Comparison of ENCODE assay signal across 13 mouse cellular contexts in genomic region chr12:29790051-29790386, GRCm38 (mm10).
DNase-seq lines count a peak whose midpoint lies in the region; ATAC-seq and TF ChIP-seq lines count a peak whose summit lies in the region.
"Had no signal": no experiment of that assay in that cellular context is flagged by ENCODE, and none has a peak within 500 bp of the region (broad histone marks: within the 10 kb centered on the region; RNA-seq: fewer than 3 reads in every experiment).

No protein-coding gene starts in this region.

- WGBS in neural tube, embryonic 11.5 days: 35% methylated on average over 4 of the region's 4 CpGs
- 37% methylated on average over 4 of the region's 4 CpGs for WGBS in hindbrain, embryonic 12.5 days
- WGBS in midbrain, embryonic 15.5 days: 6% methylated on average over 4 of the region's 4 CpGs
- WGBS in liver, postnatal 0 days (ENCODE audit: insufficient replicate concordance): 49% methylated on average over 4 of the region's 4 CpGs

- H3K36me3 ChIP-seq in neural tube, embryonic 11.5 days (ENCODE audit: control insufficient read depth, insufficient read depth, low read length): no peaks in the 10 kb centered on the region
- H3K36me3 ChIP-seq in hindbrain, embryonic 12.5 days: no peaks in the 10 kb centered on the region
- H3K36me3 ChIP-seq in midbrain, embryonic 15.5 days (replicated peaks): no peaks in the 10 kb centered on the region
- no peaks in the 10 kb centered on the region for H3K36me3 ChIP-seq in liver, postnatal 0 days (replicated peaks; ENCODE audit: insufficient read depth, low read length)
- H3K36me3 ChIP-seq: heart, embryonic 15.5 days; limb, embryonic 15.5 days had no signal

- H3K27ac ChIP-seq in neural tube, embryonic 11.5 days (ENCODE audit: low read depth, low read length): 0 out of 2 replicates have a peak overlapping the region, but pooled peaks have one; percentile 64
- peak overlapping the region; percentile 89 for H3K27ac ChIP-seq in hindbrain, embryonic 12.5 days
- H3K27ac ChIP-seq in midbrain, embryonic 15.5 days: peak overlapping the region; percentile 90
- H3K27ac ChIP-seq in liver, postnatal 0 days (ENCODE audit: low read depth): no peak overlapping the region
- H3K27ac ChIP-seq: heart, embryonic 15.5 days; limb, embryonic 15.5 days had no signal

- no peak for TF ChIP-seq EP300 in liver, postnatal 0 days (IDR thresholded peaks at IDR 0.05; ENCODE audit: low read depth)

- H3K9me3 ChIP-seq in neural tube, embryonic 11.5 days (ENCODE audit: control insufficient read depth, low read length): no peaks in the 10 kb centered on the region
- no peaks in the 10 kb centered on the region for H3K9me3 ChIP-seq in hindbrain, embryonic 12.5 days (replicated peaks)
- no peaks in the 10 kb centered on the region for H3K9me3 ChIP-seq in midbrain, embryonic 15.5 days
- no peaks in the 10 kb centered on the region for H3K9me3 ChIP-seq in liver, postnatal 0 days (ENCODE audit: low read length)
- H3K9me3 ChIP-seq: heart, embryonic 15.5 days; limb, embryonic 15.5 days had no signal

- no peak overlapping the region for H3K9ac ChIP-seq in neural tube, embryonic 11.5 days (ENCODE audit: low read length)
- H3K9ac ChIP-seq in hindbrain, embryonic 12.5 days: no peak overlapping the region
- H3K9ac ChIP-seq in midbrain, embryonic 15.5 days: no peak overlapping the region
- no peak overlapping the region for H3K9ac ChIP-seq in liver, postnatal 0 days (replicated peaks)
- H3K9ac ChIP-seq: heart, embryonic 15.5 days; limb, embryonic 15.5 days had no signal

- DNase-seq in neural tube, embryonic 11.5 days (ENCODE audit: low spot score): no peak
- DNase-seq in neural tube, embryonic 10.5 days (ENCODE audit: extremely low spot score, low spot score): no peak
- DNase-seq in liver, postnatal 0 days: no peak
- DNase-seq in heart, adult 18-20 months: no peak
- no peak for DNase-seq in thymus, postnatal 0 days (ENCODE audit: low spot score)
- DNase-seq: lung, adult 18-20 months; lung, postnatal 36 days had no signal

- no peak for TF ChIP-seq CTCF in liver, postnatal 0 days (IDR thresholded peaks at IDR 0.05; ENCODE audit: low read depth)

- 0 out of 2 replicates have a peak, but pooled peaks cover 2% of the 10 kb centered on the region for H3K4me1 ChIP-seq in neural tube, embryonic 11.5 days (ENCODE audit: control insufficient read depth, insufficient read depth, low read length)
- H3K4me1 ChIP-seq in hindbrain, embryonic 12.5 days: peaks cover 30% of the 10 kb centered on the region
- peaks cover 42% of the 10 kb centered on the region for H3K4me1 ChIP-seq in midbrain, embryonic 15.5 days
- no peaks in the 10 kb centered on the region for H3K4me1 ChIP-seq in liver, postnatal 0 days (ENCODE audit: insufficient read depth)

- peak; percentile 46 for ATAC-seq in neural tube, embryonic 11.5 days (ENCODE audit: insufficient read depth, low FRiP score, low TSS enrichment)
- ATAC-seq in hindbrain, embryonic 12.5 days (ENCODE audit: low FRiP score): peak; percentile 42; the same call in 1 of the 2 replicates
- no peak; the same call in 1 of the 2 replicates for ATAC-seq in midbrain, embryonic 15.5 days (replicated peaks)
- no peak for ATAC-seq in liver, postnatal 0 days
- ATAC-seq: CD4-positive, CD25-positive, alpha-beta regulatory T cell, adult 4 months had no signal

- no peaks in the 10 kb centered on the region for H3K27me3 ChIP-seq in neural tube, embryonic 11.5 days (ENCODE audit: control insufficient read depth, insufficient read depth, low read length)
- H3K27me3 ChIP-seq in hindbrain, embryonic 12.5 days: no peaks in the 10 kb centered on the region
- H3K27me3 ChIP-seq in midbrain, embryonic 15.5 days (replicated peaks): no peaks in the 10 kb centered on the region
- H3K27me3 ChIP-seq in liver, postnatal 0 days (ENCODE audit: insufficient read depth, low read length): no peaks in the 10 kb centered on the region
- H3K27me3 ChIP-seq: heart, embryonic 15.5 days; limb, embryonic 15.5 days had no signal

- H3K4me2 ChIP-seq in neural tube, embryonic 11.5 days (ENCODE audit: low read depth): no peak overlapping the region; the same call in 1 of the 2 replicates
- peak overlapping the region; percentile 31 for H3K4me2 ChIP-seq in hindbrain, embryonic 12.5 days (replicated peaks)
- H3K4me2 ChIP-seq in midbrain, embryonic 15.5 days: peak overlapping the region; percentile 34
- no peak overlapping the region for H3K4me2 ChIP-seq in liver, postnatal 0 days (ENCODE audit: low read depth, low read length)
- H3K4me2 ChIP-seq: limb, embryonic 15.5 days had no signal

- no peak overlapping the region for H3K4me3 ChIP-seq in neural tube, embryonic 11.5 days (ENCODE audit: low read depth, low read length)
- no peak overlapping the region for H3K4me3 ChIP-seq in hindbrain, embryonic 12.5 days
- no peak overlapping the region for H3K4me3 ChIP-seq in midbrain, embryonic 15.5 days
- H3K4me3 ChIP-seq in liver, postnatal 0 days (ENCODE audit: low read depth, low read length): no peak overlapping the region
- H3K4me3 ChIP-seq: erythroblast, embryonic 14.5 days; heart, embryonic 15.5 days; limb, embryonic 15.5 days had no signal

Comparison
In these comparisons a context has a peak if more than half of its experiments do, and no peak if none do; other contexts are left out.
1. ATAC-seq: peak in neural tube, embryonic 11.5 days (single experiment) and hindbrain, embryonic 12.5 days (single experiment); none in midbrain, embryonic 15.5 days (single experiment) and liver, postnatal 0 days (single experiment).
2. H3K4me2 ChIP-seq: peak in hindbrain, embryonic 12.5 days (single experiment) and midbrain, embryonic 15.5 days (single experiment); none in neural tube, embryonic 11.5 days (single experiment) and liver, postnatal 0 days (single experiment).